Mouse (Mus musculus) lung, adult 2 months (tissue): Measurements from ENCODE around the gene Ddx6. TPM values are rescaled to one million over a fixed set of nuclear protein-coding genes. Genes with fewer than 3 reads are reported as not detected.

Source experiments
- DNase-seq: peaks from one replicate; pipeline ENCODE4 v3.0.0; 2022
- H3K4me1 ChIP-seq: fragments of 200-500 bp; 2 replicates; pipeline ENCODE4 v1.6.1; 2011; ENCODE audit warnings: low read length; ENCODE audit not compliant: control insufficient read depth, insufficient read depth
- H3K4me3 ChIP-seq: fragments of 200-500 bp; replicated peaks from 2 replicates; pipeline ENCODE3; 2011; ENCODE audit warnings: low read depth, mild to moderate bottlenecking, control low read depth, low read length; ENCODE audit errors: extremely low read depth
- CTCF ChIP-seq: fragments of 200-500 bp; IDR thresholded peaks from 2 replicates; pipeline ENCODE4 v1.5.1; 2011; ENCODE audit warnings: mild to moderate bottlenecking, low read length, control low read depth; ENCODE audit not compliant: insufficient read depth
- POLR2A ChIP-seq: fragments of 200-500 bp; IDR thresholded peaks from 2 replicates; pipeline ENCODE4 v1.6.1; 2011; ENCODE audit warnings: low read depth, mild to moderate bottlenecking, control low read depth, low read length, borderline replicate concordance; ENCODE audit errors: extremely low read depth
- WGBS: fragments of 180-500 bp; shearing (Covaris S2); methylation state at CpG from one replicate; pipeline ENCODE4 v1.1.7; 2018; 5-methylcytosine and 5-hydroxymethylcytosine counted together
- polyA plus RNA-seq: library from polyadenylated mRNA; depleted of rRNA; stranded (reverse); fragments of >200 nt; gene quantifications from 2 replicates; pipeline ENCODE4 v1.2.3, GENCODE M21; 2012

Ddx6 gene
- polyA plus RNA-seq, 1 experiment = 24.2 TPM

- no peaks in the 10 kb centered on the region for H3K4me1 ChIP-seq
- TF ChIP-seq CTCF (no peak), POLR2A (no peak)
- DNase-seq = no peak
- 58% methylated on average over 7 of the region's 7 CpGs for WGBS
- no peak overlapping the region for H3K4me3 ChIP-seq
Observed at GRCm38 (mm10) chr9:44591595-44592188, 13.0 kb upstream of the Ddx6 start.

DNA sequence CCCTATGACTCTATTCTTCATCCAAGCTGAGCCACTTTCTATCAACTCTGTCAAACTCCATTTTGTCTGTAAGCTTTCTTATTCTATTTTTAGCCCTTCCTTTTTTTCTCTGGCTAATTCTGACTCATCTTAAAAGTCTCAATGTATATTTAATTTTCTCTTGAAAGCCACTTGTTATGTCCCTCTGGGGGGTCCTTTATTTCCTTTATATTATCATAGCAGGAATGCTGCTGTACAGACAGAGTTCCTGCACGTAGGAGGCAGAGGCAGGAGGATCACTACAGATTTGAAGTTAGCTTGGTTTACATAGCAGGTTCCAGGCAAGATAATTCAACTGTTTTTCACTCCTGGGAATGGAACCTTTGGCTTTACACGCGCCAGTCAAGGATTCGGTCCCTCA is 11.5 kb upstream of the Ddx6 start:
- no peak overlapping the region for H3K4me3 ChIP-seq
- TF ChIP-seq CTCF (no peak), POLR2A (no peak)
- WGBS = 81% methylated on average over 4 of the region's 4 CpGs
- no peaks in the 10 kb centered on the region for H3K4me1 ChIP-seq
- DNase-seq = no peak

- no peak for TF ChIP-seq POLR2A
- no peak for TF ChIP-seq CTCF
- Histone ChIP-seq H3K4me3 (no peak overlapping the region), H3K4me1 (no peaks in the 10 kb centered on the region; the same call in none of the 2 replicates)
- 49% methylated on average over 4 of the region's 4 CpGs for WGBS
- no peak for DNase-seq
Observed at GRCm38 (mm10) chr9:44593886-44594285, 10.8 kb upstream of the Ddx6 start.

DNA sequence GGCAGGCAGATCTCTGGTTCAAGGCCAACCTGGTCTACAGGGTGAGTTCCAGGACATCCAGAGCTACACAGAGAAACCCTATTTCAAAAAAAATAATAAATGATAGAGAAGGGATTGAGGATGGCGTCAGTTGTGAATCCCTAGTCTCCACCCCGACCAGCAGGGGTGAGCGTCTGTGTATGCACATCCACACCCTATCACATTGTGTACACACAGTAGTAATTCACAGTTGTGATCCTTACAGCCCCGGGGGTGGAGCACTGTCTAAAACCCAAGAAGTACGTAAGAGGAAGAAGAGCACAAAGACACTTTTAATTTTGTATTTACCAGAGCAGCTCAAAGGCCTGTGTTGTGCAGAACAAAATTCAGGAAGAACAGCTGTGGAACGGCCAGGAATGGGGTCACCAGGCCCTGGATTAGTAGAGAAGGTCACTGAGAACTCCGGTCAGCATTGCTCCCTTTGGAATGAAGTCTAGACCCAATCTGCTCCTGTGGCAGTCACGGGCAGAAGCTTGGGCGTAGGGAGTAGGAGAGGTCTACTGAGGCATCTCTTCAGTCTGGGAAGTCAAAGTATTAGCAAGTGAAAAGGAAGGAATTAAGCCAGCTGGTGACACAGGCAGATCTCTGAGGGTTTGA is 9.7 kb upstream of the Ddx6 start:
- WGBS = 79% methylated on average over 9 of the region's 9 CpGs
- Histone ChIP-seq H3K4me1 (peaks cover 3% of the 10 kb centered on the region), H3K4me3 (no peak overlapping the region)
- TF ChIP-seq CTCF = no peak
- no peak for DNase-seq

DNA sequence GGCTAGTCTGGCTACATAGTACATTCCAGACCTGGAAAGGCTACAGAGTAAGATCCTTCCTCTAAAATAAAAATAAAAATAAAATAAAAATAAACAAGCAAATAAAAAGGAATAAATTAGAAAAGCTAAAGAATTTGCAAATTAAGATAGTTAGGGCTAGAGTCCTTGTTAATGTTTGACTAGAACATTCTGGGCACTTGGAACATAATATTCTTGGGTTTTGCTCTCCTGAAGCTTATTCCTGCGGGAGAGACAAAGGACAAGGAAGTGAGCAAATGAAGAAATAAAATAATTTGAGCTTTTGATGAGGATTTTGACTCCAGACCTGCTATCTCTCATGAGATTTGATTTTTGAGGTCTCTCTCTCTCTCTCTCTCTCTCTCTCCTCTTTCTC is 9.2 kb upstream of the Ddx6 start:
- H3K4me3 ChIP-seq = no peak overlapping the region
- peaks cover 3% of the 10 kb centered on the region for H3K4me1 ChIP-seq
- TF ChIP-seq POLR2A = no peak
- no peak for TF ChIP-seq CTCF
- WGBS = 58% methylated on average over 1 of the region's 1 CpGs
- no peak for DNase-seq

GRCm38 (mm10) chr9:44597742-44598141 is 7.0 kb upstream of the Ddx6 start:
- Histone ChIP-seq H3K4me3 (no peak overlapping the region), H3K4me1 (peaks cover 3% of the 10 kb centered on the region)
- no peak for TF ChIP-seq POLR2A
- TF ChIP-seq CTCF = no peak
- 79% methylated on average over 2 of the region's 2 CpGs for WGBS
- DNase-seq = no peak

DNA sequence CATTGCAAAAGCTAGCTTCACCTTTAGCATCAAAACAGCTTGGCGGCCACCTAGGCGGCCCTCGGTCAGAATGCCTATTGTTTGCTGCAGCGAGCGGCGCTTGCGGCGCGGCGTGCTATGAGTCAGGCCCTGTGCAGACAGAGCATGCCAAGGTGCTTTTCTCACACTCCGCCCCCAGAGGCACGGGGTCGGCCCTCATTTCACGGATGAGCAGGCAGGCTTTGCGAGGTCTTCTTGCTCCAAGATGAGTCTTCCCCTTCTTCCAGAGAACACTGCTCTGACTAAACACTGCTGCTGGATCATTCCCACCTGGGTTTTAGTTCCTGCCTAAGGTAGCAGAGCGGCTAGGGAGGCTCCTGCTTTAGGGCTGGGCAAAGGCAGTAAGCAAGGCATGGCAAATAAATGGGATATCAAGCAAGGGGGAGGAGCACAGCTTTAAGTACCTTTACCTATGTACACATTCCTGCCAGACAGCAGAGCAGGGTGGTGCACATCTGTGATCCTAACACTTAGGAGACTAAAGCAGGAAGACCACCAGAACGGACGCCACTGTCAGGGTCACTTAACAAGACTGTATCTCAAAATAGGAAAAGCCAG is 5.7 kb upstream of the Ddx6 start:
- TF ChIP-seq CTCF = no peak
- DNase-seq = peak; percentile 30
- H3K4me1 ChIP-seq = peaks cover 3% of the 10 kb centered on the region
- no peak overlapping the region for H3K4me3 ChIP-seq
- WGBS = 17% methylated on average over 18 of the region's 18 CpGs

DNA sequence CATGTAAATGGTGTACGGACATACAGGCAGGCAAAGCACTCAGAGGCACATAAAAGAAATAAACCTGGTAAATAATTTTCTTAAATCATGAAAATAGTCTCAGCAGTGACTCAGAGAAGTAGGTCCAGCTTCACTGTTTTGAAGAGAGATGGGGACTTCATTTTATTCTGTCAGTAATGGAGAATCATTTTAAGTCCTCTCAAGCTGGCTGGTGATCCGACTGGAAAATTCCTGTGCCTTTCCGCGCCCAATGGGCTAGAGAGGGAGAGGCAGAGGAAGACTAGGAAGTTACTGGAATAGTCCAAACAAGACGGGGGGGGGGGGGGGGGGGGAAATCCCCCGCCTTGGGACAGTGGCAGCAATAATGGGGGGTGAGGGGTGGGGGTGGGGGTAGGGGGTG is 5.1 kb upstream of the Ddx6 start:
- H3K4me1 ChIP-seq = peaks cover 3% of the 10 kb centered on the region
- DNase-seq = no peak
- TF ChIP-seq CTCF (no peak), POLR2A (no peak)
- 22% methylated on average over 5 of the region's 6 CpGs for WGBS
- no peak overlapping the region for H3K4me3 ChIP-seq

DNA sequence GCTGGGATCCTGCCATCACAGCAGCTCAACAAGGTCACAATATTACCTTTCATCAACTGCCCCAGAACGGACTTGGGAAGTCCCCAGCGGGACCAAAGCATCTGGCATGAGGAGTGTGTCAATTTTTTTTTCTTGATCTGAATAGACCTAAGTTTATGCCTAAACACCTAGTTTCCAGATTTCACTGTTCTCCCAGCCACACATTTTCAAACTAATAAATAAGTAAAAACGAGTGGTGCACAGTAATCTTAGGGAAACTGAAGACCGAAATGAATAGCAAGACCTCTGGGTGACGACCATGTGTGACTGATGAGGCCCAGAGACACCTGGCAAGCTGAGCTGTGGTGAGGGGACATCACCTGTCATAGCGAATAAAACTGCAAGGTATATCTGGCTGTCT is 3.9 kb upstream of the Ddx6 start:
- H3K4me1 ChIP-seq = peaks cover 3% of the 10 kb centered on the region
- H3K4me3 ChIP-seq = no peak overlapping the region
- 80% methylated on average over 6 of the region's 6 CpGs for WGBS
- TF ChIP-seq CTCF = no peak
- DNase-seq = no peak

DNA sequence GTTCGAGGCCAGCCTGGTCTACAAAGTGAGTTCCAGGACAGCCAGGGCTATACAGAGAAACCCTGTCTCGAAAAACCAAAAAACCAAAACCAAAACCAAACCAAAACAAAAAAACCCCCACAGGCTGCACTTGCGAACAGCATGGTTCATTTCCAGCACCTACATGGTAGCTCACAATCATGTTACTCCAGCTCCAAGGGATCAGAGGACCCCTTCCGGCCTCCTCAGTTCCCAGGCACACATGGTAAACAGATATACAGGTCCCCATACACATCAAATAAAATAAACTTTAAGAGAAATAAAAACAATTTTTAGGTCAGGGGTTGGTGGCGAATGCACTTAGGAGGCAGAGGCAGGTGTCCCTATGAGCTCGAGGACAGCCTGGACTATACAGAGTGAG is 1.9 kb upstream of the Ddx6 start:
- no peak overlapping the region for H3K4me3 ChIP-seq
- 63% methylated on average over 6 of the region's 6 CpGs for WGBS
- no peak for DNase-seq
- no peak for TF ChIP-seq CTCF
- TF ChIP-seq POLR2A = no peak
- H3K4me1 ChIP-seq = peaks cover 7% of the 10 kb centered on the region
